Mouse (Mus musculus) c-Kit-positive CD71-positive TER-119-negative erythroid progenitor cells, embryonic 14.5 days (primary cell): Measurements from ENCODE around the gene Psmf1.

ENCODE experiments used
- DNase-seq: peaks from one replicate; pipeline ENCODE4 v3.0.0-alpha.2; 2013; ENCODE audit warnings: low read depth

Psmf1 gene

DNA sequence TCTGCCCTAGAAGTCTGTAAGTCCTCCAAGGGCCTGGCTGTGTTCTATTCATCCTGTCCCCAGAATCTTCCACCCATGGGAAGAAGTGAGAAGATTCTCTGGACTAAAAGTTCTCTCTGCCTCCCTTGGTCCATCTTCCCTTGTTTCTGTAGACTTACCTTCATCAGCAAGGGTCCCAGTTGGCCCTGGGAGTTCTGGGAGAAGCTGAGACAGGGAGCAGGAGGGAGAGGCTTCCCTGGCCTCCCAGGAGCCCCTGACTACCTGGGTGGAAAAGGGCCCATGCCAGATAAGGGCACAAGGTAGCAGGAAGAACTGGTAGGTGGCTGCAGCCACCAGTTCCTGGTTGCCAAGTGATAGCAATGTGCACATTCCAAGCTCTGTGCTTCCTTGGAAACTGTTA lies at the start of gene Psmf1:
Gene Psmf1 (minus strand): TSS at position 342 of the 400 bp plus-strand sequence.
- DNase-seq = no peak

- DNase-seq = no peak
Measured at GRCm38 (mm10) chr2:151791156-151791555, 47.2 kb upstream of the Psmf1 start.

DNA sequence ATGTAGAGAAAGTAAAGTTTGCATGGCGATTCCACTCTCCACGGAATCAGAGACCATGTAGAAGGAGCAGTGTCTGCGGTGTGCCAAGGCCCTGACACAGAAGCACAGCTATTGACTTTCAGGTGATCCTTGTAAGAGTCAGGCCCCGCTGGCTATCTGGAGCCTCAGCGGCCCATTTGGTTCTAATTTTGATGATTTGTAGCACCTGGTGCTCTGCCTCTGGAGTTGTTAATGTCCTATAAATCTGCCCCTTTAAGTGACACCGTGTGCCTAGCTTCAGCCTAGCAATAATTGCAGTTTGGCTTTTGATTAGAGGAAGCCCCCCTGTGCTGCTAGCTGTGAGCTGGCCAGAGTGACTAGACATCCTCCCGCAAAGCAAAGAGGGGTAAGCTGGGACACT lies 46.2 kb upstream of the Psmf1 start:
- no peak for DNase-seq

- DNase-seq = no peak
Measured at GRCm38 (mm10) chr2:151788221-151788977, 44.4 kb upstream of the Psmf1 start.

GRCm38 (mm10) chr2:151783493-151783892 lies 39.5 kb upstream of the Psmf1 start:
- no peak for DNase-seq

DNA sequence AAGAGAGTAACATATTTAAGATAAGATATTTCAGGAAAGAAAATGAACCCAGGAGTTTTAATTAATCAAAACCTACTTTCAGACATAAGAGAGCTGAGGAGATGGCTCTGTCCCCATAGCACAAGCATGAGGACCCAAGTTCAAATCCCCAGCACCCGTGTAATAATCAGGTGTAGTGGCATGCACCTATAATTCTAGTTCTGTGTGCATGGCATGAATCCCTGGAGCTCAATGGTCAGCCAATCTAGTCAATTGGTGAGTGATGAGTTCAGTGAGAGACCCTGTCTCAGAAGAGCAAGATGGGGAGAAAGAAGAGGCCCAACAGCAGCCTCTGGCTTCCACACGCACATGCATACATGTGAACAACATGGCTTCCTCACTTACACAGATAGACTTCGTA lies 33.4 kb upstream of the Psmf1 start:
- DNase-seq = no peak

DNA sequence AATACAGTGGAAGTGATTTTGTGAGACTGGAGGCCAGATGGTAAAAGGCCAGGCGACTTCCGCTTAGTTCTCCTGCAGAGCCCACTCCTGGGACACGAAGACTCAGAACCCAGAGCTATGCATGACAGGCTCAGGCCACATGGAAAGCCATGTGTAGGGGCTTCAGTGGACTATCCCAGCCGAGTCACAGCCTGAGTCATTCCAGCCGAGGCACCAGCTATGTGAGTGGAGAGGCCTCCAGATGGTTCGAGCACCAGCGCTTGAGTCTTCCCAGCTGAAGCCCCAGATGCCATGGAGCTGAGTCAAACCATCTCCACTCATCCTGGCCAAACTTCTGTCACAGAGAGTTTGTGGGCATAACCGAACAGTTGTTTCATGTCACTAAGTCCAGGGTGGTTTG lies 29.5 kb upstream of the Psmf1 start:
- no peak for DNase-seq

DNA sequence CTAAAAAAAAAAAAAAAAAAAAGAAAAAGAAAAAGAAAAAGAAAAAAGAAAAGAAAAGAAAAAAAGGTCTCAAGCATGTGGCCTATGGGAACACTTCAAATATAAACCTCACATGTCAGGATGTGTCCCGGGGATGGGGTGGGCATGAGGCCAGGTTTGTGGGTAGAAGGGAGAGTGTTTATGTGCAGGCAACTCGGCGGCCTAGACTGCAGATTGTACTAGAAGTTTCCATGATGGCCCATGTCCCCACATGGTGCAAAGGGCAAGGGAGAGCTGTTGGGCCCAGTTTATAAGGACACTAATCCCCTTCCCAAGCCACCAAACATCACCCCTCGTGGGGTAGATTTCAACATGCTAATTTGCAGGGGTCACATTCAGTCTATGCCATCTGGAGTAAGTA lies 28.2 kb upstream of the Psmf1 start:
- no peak for DNase-seq

GRCm38 (mm10) chr2:151764557-151764956 lies 20.6 kb upstream of the Psmf1 start:
- no peak for DNase-seq

DNA sequence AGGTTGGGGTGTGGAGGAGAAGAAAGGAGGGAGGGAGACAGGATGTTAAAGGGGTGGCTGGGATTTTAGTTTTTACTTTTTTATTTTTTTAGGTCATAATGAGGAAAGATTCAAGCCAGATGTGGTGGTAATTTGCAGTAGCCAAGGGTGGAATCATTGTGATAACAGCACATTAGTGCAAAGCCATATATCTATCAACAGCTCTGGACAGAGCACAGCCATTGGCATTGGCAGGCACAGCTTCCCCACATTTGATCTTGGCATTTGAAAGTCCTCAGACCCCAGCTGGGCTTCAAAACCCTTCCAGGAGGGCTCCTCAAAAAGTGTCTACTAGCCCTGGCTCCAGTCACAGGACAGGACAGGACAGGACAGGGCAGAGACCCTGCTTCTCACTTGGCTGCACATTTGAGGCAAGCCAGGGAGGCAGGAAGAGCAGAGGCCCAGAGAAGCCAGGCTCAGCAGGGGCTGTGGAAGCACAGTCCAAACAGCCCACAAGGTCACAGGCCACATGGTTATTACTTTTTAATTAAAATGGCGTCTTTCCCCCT lies 14.9 kb upstream of the Psmf1 start:
- no peak for DNase-seq

DNA sequence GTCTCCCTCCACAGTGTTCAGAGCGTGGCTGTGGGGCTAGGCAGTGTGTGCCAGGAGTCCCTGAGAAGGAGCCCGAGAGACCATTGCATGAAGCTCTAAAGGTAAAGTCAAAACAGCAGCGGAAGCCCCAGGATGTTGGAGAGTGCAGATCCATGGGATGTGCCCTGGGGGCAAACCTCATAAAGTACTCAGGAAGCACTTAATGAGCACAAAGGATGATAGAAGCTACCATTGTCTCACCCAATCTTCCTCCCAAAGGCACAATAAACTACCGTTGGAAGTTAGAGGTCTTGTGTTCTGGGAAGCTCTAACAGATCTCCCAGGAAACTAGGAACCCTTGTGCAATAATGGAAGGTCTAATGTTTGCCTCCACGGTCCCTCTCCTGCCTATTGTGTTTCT lies 13.5 kb upstream of the Psmf1 start:
- no peak for DNase-seq

- no peak for DNase-seq
Measured at GRCm38 (mm10) chr2:151756277-151757061, 12.5 kb upstream of the Psmf1 start.

- DNase-seq = no peak
Measured at GRCm38 (mm10) chr2:151751330-151751729, 7.3 kb upstream of the Psmf1 start.

DNA sequence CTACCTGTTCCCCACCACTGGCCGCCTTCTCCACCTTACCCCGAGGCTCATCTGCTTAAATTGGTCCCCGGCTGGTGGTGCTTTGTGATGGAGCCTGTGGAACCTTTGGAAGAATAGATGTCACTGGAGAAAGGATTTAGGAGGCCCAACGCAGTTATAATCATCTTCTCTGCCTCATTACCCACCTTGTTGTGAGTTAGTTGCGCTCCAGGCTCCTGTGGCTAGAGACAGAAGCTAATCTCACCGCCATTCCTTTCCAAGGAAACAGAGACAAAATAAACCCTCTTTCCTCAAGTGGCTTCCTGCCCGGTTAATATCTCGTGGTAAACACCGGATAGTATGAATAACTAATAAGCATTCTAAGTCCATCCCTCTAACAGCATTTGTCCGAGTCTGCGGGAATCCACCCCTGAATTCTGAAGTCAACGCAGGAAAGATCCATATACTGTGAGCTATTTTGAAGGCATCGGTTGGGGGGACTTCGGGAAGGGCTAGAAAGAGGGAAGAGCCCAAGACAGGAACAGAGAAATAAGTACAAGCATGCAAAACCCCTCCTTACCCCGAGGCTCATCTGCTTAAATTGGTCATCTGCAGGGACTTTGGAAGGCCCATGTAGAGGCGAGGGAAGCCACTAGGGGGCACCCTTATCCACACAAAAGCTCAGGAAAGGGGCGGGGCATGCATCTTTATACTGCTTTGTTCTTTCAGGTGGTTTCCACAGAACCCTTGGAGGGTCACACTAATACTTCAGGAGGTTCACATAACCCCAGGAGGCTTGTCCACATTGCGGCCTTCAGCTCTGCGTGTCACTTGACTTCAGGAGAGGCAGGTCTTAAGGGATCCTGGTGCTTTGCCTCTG lies 4.1 kb upstream of the Psmf1 start:
- no peak for DNase-seq

GRCm38 (mm10) chr2:151742850-151743679 lies 921 bp downstream of the Psmf1 start:
- DNase-seq = no peak

- no peak for DNase-seq
Measured at GRCm38 (mm10) chr2:151742084-151742483, 1.9 kb downstream of the Psmf1 start.

DNA sequence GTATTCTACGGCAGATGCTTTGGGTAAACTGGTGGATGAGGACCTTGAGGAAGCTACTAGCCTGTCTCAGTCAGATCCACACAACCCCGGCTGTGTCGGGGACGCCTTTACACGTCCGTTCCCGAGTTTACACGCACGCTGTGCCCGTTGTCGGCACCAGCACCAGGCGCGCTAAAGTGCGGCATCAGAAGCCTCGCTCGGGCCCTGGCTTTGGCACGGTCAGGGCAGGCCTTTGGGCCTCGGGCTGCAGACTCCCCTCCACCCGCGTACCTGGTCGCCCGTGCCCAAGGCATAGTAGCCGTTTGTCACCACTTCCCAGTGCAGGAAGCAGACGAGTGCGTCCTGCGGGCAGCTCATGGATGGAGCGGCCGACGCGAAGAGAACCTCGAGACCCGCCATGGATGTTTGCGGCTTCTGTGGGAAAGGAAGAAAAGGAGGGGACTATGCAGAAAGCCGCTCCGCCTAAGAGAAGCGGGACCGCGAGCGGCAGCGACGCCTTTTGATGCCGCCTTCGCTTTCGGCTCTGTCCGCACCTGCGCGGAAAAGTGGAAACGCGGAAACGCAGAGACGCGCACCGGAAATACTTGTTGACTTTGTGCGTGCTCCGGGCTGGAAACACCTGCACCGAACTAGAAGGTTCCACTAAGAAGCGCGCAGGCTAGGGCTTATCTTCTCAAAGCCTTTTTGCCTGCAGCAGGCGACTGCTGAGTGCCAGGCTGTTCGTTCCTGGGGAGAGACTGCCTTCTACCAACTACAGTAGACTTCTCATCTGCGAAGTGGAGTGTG lies 3.1 kb downstream of the Psmf1 start:
- peak; percentile 91 for DNase-seq

DNA sequence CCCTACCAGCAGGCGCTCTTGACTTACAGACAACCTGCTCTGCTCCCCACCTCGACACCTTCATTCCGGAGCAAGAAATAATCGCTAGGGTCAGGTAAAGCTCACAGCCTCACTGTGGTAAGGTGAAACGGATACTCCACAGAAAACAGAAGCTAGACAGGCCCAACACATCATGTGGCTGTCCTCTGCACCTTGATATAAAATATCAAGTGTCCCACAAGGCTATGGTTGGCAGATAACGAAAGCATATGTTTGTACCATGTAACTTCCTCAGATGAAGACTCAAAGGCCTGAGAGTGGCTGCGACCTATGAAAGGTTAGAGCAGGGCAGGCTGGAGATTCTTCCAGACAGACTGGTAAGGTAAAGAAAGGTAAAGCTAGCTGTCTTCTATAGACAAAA lies 4.5 kb downstream of the Psmf1 start:
- DNase-seq = no peak

GRCm38 (mm10) chr2:151739081-151739480 lies 4.9 kb downstream of the Psmf1 start:
- DNase-seq = no peak

DNA sequence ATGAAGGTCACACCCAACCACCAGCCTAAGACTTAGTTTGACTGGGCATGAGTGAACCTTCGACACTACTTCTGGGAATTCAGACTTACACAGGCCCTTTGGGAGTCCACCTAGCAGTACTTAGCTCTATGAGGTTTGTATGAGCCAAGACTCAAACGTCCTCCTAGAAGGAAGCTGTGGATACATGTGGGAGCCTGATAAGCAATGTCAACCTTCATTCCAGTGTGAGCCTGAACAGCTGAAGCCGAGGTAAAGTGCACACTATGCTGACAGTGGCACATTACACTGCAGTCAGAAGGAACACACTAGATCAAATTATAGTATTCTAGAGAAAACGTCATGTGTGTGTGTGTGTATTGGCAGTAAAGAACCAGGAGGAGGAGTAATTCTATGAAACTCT lies 5.5 kb downstream of the Psmf1 start:
- DNase-seq = no peak

DNA sequence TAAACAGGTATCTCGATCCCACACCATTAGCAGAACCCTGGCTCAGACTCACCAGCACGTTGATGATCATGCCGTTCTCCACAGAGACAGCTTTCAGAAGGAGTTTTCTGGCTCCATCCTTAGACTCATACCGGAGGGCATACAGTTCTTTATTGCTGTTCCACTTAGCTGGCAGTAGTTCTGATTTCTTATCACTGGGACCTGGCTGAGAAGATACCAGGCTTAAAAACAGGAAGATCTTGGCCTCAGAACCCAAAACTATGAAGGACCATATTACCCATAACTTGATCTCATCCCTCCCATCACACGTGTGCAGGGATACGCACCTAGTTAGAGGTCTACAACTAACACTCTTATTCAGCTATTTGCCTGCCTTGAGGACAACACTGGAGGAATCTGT lies 8.6 kb downstream of the Psmf1 start:
- DNase-seq = no peak
